Mouse (Mus musculus) urinary bladder, adult 18-20 months (tissue): ENCODE measurements around the gene Fkbp15.
"Not testable (repeated sequence)": the region's sequence is repeated elsewhere in the genome, so short reads cannot be mapped to it uniquely, and the experiment has no call there.

ENCODE experiments used
- DNase-seq, 2 experiments: peaks; one replicate each; pipeline ENCODE4 v3.0.0; 2022; ENCODE audit warnings: low spot score in 2 of 2, mixed read lengths in 2 of 2

Fkbp15 gene

GRCm38 (mm10) chr4:62282969-62283368 lies 77.4 kb downstream of the Fkbp15 start:
- no peak for DNase-seq

DNA sequence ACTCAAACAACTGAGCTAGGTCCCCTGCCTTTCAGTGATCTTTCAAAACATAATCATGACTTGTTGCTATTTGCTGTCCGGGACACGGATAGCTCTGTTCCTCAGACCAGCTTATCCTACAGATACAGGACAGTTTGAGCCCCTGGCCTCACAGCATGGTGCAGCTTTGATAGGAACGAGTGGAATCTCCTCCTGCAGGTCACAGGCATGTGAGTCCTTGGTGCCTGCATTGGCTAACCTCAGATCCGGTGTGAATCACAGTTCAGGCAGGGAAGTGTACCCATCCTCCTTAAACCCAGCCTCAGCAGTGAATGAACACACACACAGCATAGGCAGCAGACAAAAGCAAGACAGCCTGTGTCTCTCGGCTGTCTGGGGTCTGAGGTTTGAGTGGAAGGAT lies 79.0 kb downstream of the Fkbp15 start:
- DNase-seq, result no peak

DNA sequence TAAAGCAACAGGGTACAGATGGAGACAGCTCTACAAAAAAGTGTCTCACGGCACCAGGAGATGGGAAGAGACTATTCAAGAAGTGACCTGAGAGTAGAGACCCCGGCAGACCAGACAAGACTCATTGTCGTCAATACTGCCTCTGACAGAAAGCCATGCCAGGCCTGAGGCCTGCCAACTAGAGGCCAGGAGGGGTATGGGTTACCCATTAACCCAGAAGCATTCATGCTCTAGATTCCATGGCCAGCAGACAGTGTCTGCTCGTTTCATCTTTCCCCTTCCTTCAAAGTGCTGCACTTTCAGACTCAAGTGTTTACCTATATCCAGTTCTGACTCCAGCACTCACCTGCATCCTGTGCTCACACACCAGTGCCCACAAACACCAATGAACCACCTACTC lies 82.3 kb downstream of the Fkbp15 start:
- no peak for DNase-seq

GRCm38 (mm10) chr4:62277222-62277621 lies 83.1 kb downstream of the Fkbp15 start:
- DNase-seq, result no peak

DNA sequence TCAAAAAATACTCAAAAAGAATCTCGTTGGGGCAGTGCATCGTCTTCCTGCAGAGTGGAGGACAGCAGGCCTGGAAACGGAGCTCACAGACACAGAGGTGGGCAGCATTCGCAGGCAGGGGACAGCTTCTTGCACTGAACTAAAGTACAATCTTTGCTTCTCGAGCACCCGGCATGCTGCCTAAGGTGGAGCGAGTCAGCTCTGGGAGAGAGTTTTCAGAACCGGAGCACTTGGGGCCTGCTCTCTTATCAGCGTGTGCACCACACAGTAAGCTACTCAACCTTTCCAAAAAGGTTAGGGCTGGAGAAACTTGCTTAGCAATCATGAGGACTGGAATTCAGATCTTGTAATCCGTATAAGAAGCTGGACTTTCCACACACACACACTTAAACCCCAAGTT lies 83.7 kb downstream of the Fkbp15 start:
- no peak for DNase-seq

- DNase-seq, result no peak
Observed at GRCm38 (mm10) chr4:62274841-62275536, 85.4 kb downstream of the Fkbp15 start.

GRCm38 (mm10) chr4:62273916-62274315 lies 86.4 kb downstream of the Fkbp15 start:
- no peak for DNase-seq

DNA sequence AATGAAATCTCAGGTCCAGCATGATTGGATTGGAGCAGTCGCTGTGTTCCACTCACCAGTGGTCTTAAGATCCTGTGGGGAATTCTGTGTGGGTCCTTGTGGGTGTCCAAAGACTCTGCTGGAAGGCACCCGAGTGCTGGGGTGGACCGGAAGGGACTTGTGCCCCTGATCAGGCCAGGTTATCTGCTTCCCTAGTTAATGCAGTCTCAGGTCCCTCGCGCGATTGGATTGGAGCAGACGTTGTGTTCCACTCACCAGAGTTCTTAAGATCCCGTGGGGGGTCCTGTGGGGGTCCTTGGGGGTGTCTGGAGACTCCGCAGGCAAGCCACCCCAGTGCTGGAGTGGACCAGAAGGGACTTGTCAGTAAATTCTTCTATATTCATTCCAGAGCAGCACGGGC lies 87.7 kb downstream of the Fkbp15 start:
- no peak for DNase-seq

- no peak for DNase-seq
Observed at GRCm38 (mm10) chr4:62267101-62267500, 93.2 kb downstream of the Fkbp15 start.

- DNase-seq, result not testable (repeated sequence)
Observed at GRCm38 (mm10) chr4:62266016-62266415, 94.3 kb downstream of the Fkbp15 start.

DNA sequence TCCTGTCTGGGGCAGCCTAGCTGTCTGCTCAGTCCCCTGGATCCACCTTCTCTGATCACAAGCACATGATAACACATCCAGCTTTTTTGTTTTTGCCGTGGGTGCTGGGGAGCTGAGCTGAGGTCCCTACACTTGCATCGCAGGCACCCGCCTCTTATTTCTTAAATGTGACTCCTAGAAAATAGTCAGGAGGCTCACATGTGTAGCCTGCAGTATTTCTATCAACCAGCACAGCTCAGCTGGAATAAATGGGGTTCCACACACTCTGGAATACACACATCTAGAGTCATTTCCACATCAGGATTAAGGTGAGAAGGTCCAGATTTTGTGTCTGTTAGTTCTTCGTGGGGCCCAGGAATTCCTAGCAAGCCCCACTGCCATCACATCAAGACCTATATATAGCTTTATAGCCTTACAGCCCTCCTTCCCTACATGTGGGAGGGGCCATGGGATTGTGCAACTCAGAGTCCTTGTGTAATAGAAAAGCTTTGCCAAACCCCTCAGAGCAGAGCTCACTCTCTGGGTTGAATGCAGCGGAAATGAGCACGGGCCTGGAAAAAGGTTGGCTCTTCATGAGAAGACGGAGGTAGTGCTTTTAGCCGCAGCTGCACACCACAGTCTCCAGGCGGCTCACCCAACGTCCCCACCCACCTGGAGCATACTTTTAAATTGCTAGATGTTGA lies 95.1 kb downstream of the Fkbp15 start:
- no peak for DNase-seq

DNA sequence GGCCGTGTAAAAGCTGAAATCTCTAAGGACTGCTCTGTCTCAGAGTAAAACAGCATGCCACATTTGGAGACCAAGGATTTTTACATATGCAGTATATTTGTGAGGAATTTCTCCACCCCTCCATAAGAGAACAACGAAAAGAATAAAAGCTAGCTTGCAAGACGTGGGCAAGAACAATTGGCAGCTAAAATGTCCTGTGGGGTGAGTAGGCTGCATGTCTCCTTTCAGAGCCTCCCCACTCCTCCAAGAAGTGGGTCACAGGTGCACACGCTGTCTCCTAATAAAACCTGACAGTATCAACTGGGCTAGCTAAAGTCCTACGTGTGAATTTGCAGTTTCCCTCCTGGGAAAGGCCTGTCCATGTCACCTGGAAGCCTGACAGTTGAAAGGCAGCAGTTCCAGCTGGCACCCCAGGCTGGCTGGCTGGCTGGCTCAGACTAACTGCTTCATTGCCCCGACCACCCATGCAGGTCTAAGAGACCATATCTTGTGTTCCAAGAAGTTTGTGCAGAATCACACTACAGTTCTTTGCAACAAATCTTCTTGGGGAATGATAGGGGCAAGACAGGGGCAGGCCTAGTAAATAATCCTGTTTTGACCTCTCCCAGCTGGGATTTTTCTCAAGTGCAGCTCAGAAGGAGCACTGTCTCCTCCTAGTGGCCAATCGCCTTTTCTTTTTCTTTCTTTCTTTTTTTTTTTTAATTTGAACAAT lies 97.1 kb downstream of the Fkbp15 start:
- no peak for DNase-seq

GRCm38 (mm10) chr4:62262276-62262675 lies 98.1 kb downstream of the Fkbp15 start, which contains the start of gene Slc31a2:
Gene Slc31a2 (plus strand): TSS chr4:62262562.
- no peak for DNase-seq

DNA sequence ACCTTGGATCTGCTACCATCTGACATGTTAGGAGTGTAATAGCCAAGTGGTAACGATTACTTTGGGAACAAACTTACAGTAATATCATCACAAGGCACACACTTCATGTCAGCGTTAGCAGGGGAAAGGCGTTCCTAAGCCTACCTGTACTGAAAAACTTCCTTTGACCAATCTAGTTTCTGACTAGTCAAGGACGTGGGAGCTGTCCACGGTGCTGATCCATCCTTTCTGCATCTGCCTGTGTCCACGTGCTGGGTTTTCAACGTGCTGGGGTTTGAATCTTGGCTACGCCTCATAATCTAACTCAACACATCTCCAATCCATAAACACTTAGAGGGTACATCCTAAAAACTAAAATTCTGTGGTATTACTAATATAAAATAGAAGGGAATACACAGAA lies 103.4 kb downstream of the Fkbp15 start:
- peak in 1 of 2 experiments; percentile 26 for DNase-seq

- DNase-seq, result no peak
Observed at GRCm38 (mm10) chr4:62254551-62254950, 105.8 kb downstream of the Fkbp15 start.

DNA sequence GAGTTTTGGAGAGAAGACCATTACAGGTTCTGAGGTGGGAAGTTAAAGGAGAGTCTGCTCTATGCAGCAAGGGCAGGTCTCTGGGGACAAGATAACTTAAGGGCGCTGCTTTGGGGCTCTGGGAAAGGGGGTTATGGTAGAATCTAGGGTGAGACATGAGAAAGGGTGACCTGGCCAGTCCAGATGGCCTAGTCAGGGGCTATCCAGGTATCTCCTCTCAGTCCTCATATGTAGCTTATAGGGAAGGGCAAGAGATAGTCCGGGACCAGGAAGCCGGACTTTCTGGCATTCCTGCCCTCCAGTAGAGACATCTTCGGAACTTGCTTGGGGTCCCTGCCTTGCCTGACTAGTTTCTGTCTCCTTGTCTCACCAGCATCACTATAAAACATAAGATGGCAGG lies 108.6 kb downstream of the Fkbp15 start:
- DNase-seq, result no peak

- no peak for DNase-seq
Observed at GRCm38 (mm10) chr4:62250896-62251544, 109.3 kb downstream of the Fkbp15 start.
